Mouse (Mus musculus): ENCODE data around the gene BC035044.
"Not testable (repeated sequence)": the region's sequence is repeated elsewhere in the genome, so short reads cannot be mapped to it uniquely, and the experiment has no call there.

The BC035044 gene

DNA sequence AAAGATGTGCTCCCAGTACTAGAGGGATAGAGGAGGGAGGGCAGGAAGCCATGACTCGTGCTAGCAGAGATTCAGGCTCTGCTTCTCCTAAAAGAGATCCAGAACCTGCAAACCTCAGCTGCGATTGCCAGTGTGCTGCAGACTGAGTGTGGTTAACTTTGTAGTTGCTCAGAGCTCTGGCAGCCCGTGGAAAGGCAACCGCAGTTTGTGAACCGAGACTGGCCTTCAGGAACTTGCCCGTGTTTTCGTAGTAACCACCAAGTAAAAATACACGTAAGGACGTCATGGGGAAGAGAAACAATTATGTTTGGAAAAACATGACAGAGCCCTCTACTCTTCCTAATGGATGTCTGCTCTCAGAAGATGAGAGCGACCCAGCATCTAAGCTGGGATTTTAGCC, 57.9 kb downstream of the BC035044 start:
- no peak for DNase-seq (ENCODE audit: low spot score in 2 of 2)

DNA sequence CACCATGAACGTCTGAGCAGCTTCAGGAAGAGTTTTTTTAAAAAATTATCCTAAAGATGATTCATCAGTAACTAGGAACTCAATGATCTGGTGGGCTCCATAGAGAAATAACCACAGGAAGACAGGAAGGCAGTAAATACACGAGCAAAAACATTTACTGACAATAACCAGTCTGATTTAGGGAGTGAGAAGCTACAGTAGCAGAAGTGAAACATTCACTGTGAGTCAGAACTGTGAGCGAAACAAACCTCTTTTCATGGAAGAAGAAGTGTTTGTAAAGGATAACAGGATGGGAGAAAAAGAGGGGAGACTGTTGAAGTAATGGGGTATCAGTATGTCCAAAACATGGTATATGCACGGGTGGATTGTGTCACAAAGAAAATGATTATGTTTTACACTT, 61.1 kb downstream of the BC035044 start:
- DNase-seq (ENCODE audit: low spot score in 2 of 2), result no peak

DNA sequence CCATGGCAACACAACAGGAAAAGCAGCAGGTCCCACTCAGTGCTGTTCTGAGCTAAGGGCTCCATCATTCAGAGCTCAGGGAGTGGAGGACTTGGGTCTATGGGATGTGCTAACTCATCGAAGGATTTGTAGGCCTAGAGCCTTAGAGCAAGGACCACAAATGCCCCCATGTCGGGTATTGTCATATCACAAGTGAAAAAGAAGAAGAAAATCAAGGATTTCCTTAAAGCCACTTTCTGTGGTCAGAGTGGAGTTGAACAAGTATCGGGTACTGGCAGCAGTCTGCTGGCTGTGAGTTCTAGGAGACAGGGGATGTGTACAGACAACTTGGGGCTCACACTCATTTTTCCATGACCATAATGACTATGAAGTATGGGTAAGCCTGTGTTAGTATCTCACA, 64.1 kb downstream of the BC035044 start:
- no peak for DNase-seq (ENCODE audit: low spot score in 2 of 2)

DNA sequence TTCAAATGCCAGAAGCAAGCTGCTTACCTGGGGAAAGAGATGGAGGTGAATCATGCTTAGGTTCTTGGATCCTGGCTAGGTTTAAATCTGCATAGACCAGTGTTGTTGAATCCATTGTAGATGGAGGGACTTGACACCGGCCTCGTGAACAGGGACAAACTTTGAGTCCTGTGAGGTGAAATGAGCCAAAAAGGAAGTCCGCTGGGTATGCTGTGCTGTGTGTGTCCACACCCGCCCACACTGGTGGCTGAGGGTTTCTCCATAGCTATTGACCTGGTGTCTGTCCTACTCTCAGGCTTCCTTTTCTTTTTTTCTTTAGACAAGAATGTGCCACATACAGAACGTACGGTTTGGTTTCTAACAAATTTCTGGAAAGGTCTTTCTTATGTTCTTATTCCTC, 64.8 kb downstream of the BC035044 start, which contains the start of the genes Gm44511 and Klrb1b:
Gm44511 (minus strand) TSS at position 184 of the 400 bp plus-strand sequence.
Klrb1b (minus strand) TSS at position 200 of the 400 bp plus-strand sequence.
- DNase-seq (ENCODE audit: low spot score in 2 of 2), result no peak

DNA sequence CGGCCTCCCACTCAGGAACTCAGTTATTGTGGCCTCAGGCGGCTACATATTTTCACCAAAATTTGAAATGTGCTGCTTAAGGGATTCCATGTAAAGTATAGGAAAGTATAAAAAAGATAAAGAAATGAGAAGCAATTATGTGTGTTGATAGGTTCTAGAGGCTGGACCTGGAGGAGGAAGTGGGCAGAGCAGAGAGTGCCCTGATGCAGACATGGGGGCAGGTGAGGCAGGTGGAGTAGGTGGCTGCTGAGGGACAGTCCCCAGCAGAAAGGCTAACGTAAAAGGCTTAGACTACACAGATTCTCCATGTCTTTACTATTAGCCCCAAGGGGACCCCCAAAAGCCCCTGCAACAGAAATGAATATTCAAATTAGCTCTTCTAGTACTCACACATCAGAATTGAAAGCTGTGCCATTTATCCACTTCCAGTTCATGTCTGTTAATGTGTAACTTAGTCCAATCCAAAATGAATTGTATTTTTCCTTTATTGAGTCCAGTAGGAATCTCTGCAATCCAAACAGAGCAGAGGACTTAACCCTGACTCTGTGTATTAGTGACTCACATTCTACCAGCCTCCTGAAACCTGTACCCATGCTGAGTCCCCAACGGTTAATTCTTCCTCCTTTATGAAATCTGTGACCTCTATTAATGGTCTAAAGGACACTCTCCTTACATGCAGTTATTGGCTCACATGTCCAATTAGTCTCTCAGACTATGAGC, 72.7 kb downstream of the BC035044 start:
- DNase-seq (ENCODE audit: low spot score in 2 of 2), result no peak

DNA sequence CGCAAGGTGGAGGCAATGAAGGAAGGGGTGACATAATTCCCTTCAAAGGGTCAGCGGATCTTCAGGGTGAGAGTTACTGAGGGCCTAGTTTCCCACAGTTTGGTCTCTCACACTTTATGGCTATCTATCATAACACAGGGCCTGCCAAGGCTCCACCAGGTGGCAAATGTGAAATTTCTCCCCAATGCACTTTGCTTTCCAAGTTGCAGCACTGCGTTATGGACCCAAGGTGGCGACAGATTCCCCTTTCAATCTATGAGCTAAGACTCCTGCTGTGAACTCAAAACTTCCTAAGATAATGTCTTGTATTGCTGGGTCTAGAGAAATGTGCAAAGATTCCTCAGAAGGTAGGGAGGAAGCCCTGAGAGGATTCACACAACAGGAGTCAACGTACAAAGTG, 82.4 kb downstream of the BC035044 start:
- DNase-seq (ENCODE audit: low spot score in 2 of 2), result no peak

DNA sequence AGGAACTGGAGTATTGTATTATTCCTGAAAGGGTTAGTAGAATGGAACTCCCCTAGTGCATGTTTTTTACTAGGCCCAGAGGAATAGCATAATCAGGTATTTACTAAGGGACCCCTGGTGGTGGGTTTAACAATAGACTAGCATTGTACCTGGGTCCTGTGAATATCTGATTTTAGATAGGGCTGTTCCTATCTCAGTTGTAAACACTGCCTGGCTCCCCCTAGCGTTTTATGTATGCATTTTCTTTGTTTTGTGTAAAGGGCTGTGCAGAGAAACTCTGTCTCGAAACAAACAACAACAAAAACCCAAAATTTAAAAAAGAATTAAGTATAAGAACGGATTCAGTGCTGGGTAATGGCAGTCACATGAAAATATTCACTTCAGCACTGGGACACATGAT, 83.9 kb downstream of the BC035044 start:
- DNase-seq (ENCODE audit: low spot score in 2 of 2), result no peak

DNA sequence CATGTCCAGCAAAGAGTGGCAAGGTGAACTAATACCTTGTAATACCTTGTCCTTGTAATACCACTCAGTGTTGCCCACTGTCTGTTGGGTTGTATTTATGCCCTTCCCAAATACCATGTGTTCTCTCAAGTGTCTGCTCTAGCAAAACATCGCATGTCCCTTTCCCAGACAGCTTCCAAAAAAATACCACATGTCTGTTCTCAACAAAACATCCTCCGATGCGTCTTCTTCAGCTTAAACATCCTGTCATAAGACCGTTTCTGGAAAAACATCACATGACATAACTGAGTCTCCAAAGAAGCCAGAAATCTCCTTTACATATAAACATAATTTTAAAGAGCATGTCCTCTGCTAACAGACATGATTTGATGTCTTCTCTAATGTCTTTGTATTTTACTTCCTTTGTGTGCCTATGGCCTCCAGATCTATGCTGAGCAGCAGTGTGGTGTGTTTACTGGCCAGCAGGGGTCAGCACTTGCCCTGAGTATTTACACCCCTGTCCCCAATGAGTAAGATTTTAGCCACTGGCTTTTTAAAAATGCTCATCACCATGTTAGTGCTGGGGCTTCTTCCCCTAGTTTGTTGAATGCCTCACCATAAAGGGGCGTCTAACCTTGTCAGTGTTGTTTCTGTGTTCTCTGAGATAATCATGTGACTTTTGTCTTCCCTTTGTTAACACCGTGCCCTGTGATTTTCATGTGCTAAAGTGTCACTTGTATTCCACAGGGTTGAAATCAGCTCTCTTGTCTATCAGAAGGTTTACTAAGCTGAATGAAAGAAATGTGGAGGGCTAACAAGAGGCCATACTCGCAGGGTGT, 85.9 kb downstream of the BC035044 start:
- peak in 1 of 2 experiments; percentile 58 for DNase-seq (ENCODE audit: low spot score in 2 of 2)

DNA sequence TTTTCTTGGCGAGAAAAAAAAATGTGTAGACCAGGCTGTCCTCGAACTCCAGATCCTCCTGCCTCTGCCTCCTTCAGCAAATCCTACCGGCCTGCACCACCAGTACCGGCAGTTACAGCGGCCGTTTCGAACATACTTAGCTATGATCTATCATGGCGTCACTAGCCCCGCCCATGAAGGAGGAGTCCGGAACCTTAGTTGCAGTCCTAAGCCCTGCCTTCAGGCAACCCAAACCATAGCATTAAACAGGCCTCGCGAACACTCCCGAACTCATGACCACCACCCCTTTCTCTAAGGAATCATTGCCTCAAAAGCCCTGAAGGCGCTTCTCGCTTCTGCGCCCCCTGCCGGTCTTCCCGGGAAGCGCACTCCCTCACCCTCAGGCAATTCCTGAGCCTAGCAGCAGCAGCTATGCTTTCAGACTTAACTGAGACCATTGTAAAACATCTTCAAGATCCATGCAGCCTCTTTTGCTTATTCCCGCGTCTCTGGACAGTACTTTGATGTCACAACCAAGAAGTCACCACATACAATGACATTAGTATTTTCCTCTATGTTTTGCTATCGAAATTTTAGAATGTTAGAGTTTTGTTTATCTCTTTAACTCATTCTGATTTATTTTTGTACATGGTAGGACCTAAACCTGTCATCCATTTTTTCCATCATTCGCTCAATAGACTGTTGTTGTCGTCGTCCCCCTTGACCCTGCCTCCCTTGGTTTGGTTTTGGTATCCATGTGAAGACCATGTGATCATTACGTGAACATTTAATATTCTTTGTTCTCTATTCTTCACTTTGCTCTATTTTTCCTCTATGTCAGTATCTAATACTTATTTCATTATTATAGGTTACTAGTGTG, 87.7 kb downstream of the BC035044 start:
- DNase-seq (ENCODE audit: low spot score in 2 of 2), result peak; percentile 96 to 98

DNA sequence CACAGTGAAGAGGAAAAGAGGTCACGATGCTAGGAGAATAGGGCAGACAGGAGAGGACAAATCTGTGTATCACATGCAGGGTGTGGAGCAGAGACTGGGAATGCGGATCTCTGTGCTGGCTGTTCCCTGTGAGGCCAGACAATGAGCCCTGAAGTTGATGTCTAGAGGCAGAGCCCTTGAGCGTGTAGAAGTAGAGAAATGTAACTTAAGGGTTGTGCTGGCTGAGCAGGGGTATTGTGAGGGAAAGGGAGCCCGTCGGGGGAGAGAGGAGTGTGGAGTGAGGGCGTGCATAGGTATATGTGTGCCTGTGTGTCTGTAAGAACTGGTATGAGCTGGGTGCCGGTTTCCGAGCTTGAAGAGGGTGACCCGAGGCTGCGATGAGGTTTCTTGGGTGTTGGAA, 88.4 kb downstream of the BC035044 start:
- DNase-seq (ENCODE audit: low spot score in 2 of 2), result no peak

DNA sequence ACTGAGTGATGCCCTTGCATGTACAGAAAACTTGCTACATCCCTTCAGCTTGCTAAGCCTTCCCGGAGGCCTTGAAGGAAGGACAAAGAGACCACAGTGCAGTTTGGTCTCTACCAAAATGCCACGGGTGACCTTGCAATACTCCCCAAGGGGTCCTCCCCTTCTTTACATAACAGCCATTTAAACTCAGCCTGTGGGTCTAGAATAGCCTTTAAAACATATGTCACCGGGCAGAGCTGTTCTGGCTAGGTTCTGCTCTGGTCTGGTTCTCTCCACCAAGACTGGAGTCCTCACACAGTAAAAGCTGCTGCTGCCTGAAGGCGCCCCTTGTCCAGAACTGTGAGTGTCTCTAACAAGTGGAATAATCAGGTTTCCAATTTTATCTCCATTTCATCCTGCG, 90.2 kb downstream of the BC035044 start:
- not testable (repeated sequence) for DNase-seq (ENCODE audit: low spot score in 2 of 2)

DNA sequence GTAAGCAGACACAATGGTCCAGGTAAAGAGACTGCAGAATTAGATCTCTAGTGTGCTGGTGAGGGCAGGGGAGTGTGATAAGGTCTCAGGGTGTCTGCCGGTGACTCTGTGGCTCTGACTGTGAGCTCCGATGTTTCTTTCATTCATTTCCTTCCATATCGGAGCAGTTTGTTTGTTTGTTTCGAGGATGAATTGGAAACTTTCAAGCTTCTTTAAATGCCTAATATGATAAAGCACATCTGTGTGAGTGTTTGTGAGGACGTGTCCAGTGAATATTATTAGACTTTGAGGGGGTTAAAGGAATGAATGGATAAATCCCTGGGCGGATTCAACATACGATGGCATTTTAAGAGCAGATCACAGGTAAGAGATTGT, 91.0 kb downstream of the BC035044 start:
- DNase-seq (ENCODE audit: low spot score in 2 of 2), result no peak

DNA sequence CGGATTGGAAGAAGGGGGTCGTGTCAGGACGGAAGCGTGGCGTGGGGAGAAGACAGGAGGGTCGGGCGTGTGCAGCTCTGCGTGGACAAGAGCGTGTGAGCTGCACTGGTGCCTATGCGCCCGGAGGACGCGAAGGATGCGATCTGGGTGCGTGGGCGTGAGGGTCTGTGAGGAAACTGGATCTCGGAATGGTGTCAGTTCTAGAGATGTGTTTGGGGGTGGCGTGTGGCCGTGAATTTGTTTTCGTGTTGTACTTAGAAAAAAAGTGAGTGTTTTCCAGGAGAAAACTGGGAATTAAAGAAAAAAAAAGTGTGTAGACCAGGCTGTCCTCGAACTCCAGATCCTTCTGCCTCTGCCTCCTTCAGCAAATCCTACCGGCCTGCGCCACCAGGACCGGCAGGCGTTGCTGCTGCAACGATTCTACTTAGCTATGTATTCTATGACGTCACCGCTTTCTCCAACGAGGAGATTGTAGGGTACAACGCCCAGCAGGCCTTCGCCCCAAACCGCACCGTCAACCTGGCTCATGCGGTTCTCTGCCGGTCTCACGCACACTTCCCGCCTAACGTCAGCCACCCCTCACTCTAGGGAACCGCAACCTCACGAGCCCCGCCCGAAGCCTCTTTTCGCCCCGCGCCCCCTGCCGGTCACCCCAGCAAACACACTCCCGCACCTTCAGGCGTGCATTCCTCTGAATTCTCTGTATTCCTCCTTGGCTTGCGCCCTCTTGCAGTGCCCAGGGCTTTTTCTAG, 91.6 kb downstream of the BC035044 start:
- peak; percentile 78 to 93 for DNase-seq (ENCODE audit: low spot score in 2 of 2)
